Mouse (Mus musculus) CD4-positive helper T cell, adult 2 months (primary cell): ENCODE results near the gene Sgca.
A peak's percentile ranks its signal among the peaks of the same experiment; 100 is the strongest.

Experiments
- DNase-seq: peaks from one replicate; pipeline ENCODE4 v3.0.0-alpha.2; 2012; ENCODE audit warnings: low read depth, missing footprints, low spot score

Gene Sgca

DNA sequence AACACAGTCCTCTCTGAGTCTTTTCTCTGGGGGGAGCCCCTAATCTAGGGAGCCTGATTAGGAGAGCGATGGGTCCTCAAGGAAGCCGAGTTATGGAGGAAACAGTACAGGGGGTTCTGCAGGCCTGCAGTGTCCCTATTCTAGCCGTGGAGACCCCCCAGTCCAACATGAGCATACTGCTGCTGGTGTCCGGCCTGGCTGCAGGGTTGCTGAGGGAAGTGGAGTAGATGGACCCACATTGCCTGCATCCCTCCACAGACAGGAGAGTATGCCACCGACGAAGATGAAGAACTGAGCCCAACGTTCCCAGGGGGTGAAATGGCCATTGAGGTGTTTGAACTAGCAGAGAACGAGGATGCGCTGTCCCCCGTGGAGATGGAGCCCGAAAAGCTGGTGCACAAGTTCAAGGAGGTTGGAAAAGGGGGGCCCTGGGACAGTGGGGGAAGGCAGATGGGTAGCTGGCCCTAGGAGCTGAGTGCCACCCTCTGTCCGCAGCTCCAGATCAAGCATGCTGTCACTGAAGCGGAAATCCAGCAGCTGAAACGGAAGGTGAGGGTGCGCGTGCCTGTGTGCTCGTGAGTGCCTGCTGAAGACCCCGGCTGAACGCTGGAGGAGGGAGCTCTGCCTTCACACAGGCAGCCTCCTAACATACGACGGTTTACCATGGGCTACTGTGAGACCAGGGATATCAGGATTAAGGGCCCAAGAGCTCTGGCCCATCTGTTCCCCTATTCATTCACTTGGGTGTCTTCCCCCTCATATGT is 25.6 kb upstream of the Sgca start:
- DNase-seq = no peak

DNA sequence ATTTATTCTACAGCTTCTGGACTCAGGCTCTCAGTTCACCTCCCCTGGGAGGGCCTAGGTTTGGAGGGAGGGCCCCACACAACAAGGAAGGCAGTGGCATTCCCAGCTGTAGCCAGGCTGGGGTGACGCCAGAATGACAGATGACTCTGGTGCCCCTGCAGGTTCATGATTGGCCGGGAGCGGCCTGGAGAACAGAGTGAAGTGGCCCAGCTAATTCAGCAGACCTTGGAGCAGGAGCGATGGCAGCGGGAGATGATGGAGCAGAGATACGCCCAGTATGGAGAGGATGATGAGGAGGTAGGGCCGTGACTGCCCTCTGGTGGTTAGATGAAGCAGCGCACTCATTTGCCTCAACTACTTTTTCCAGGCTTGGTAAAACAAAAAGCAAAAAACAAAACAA is 24.9 kb upstream of the Sgca start:
- peak; percentile 74 for DNase-seq

DNA sequence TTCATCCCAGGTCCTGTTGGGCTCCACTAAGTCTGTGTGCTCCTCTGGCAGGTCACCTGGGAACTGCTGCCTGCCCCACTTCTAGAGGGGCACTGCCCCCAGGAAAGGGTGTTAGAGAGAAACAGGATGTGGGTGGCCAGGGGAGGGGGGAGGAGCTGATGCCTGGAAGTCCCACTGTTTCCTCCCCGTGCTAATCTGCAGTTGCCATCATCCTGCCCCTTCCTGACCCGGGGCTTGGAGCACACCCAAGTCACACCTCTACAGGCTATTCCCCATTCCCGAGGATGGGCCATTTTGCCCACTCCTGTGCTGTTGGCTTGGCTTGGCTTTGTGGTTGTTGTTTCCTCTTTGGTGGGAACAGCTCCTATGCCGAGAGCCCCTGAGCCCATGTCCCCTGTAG is 24.4 kb upstream of the Sgca start:
- peak; percentile 77 for DNase-seq

DNA sequence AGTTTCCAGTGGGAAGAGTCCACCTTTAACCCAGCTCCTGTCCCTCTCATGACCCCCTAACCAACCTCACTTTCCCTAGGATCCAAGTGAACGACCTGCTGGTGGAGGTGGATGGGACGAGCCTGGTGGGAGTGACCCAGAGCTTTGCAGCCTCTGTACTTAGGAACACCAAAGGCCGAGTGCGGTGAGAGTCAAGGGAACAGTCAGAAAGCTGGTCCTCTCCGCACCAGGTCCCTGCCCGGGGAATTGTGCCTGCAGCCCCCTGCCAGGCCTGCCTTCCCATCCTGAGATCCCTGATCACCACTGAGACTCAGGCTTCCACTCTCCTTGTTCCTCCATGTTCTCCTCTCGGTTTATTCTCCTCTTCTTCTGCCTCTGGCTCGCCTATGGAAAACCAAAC is 24.0 kb upstream of the Sgca start:
- DNase-seq = no peak

DNA sequence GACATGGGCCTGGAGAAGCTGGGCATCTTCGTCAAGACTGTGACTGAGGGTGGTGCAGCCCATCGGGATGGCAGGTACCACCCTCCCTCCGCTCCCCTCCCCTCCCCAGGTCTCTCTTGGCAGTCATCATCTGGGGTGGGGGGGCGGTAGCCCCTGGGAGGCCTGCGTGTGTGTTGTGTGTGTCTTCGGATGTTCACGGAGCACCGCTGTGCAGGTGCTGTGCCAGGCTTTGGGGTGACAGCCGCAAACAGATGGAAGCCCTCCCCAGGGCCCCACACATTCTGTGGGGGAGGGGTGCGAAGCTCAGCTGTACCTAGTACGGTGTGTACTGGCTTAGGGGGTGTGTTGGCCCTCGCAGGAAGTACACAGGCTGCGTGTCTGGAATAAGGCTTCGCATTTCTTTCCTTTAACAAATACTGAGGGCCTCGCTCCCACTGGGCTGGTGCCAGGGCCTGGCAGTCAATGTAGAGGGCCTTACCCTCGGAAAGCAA is 22.0 kb upstream of the Sgca start:
- DNase-seq = peak; percentile 76

DNA sequence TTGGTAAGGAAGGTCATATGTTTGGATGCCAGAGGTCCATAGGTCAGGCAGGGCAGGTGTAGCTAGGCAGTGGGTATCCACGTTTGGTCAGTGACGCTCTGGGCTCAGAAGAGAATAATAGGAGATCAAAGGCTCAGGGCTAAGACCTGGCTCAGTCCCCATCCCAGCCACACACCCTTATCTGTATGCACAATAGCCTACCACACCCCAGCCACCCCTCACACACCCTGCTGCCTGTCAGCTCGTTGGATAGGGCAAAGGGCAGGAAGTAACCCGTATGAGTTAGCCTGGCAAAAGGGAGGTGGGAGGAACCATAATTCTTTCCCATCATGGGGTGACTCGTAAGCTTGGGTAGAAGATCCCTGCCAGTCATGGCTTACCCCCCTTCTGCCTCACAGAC is 21.5 kb upstream of the Sgca start:
- peak; percentile 43 for DNase-seq

DNA sequence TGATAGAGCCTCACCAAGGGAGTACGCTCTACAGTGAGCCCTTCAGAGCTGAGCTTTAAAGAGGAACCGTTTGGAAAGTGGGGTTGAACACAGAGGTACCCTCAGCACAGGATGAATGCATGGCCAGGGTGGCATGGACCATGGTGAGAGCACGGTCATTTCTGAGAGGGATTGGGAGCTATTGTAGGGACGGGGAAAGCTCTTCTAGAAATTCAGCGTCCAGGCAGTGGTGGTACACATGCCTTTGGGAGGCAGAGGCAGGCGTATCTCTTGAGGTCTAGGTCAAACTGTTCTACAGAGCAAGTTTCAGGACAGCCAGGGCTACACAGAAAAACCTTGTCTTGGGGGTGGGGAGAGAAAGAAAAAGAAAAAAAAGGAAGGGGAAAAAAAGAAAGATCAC is 20.9 kb upstream of the Sgca start:
- DNase-seq = no peak

DNA sequence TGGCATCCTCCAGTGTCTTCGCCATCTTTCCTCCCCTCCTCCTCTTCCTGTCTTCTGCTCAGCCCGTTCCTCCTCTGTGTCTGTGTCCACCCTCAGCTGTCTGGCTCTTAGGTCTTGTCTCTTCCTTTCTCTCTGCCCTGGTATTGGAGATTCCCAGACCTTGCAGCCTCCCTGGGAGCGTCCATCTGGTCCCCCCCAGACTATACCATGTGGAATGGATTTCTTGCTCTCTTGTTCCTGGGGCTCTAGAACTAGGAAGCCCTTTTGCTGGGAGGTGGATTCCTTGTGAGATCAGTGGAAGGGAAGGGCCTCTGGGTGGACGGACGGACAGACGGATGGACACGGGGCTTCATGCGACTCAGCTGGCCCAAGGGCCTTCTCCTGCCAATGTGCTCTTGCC is 20.0 kb upstream of the Sgca start:
- no peak for DNase-seq

DNA sequence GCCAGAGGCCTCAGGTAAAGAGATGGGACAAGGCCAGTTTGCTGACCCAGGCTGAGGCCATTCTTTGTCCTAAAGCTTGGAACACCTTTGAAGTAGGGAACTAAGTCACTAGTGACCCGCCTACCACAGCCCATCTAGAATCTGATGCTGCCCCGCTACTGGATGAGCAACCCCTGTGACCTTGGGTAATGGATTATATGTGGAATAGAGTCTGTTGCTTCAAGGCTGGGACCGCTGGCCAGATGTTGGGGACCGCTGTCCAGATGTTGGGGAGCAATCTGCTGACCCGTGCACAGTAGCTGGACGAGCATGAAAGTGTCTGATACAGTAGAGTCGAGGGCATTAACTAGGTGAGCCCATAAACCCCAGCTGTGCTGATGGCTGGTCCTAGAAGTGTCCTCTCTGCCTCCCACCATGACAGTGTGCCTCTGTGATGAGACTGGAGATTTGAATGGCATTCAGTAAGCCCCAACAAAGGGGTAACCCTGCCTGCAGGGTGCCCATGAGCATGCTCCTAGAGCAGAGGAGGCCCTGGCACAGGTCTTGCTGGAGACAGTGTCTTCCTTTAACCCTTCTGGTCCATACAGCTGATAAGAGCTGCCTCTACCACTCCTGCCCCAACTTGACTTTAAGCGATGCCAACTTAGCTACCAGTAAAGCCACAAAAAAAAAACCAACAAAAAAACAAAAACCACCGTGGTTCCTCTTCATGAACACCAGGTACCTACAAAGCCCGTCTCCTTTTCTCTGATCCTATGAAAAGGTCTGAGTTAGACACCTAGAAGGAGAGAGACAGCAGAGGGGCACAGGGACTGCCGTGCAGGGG is 19.0 kb upstream of the Sgca start:
- DNase-seq = no peak

DNA sequence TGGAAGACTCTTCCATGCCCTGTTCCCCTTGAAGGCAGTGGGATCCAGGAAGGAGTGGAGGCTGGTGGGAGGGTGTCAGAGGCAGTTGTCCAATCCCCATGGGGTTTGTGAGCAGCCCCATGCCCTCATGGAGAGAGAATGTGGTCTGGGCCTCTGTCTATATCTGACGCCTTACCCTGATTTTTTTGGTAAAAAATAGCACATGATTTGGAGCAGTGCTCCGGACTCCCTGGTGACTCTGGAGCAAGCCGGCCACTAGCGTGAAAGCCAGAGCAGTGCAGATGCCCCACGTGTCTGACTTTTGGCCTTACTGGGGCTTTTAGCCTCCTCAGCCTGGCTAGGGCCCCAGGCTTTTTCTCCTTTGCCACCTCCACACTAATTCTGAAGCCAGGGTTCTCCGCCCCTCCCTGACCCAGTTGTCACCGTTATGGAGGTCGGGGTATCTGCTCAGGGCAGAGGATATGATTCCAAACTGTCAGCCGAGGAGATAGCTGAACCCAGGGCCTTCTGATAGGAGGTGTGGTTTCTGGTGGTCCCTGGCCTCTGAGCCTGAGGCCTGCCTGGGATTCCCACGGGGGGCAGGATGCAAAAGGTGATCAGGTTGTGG is 18.2 kb upstream of the Sgca start:
- no peak for DNase-seq

DNA sequence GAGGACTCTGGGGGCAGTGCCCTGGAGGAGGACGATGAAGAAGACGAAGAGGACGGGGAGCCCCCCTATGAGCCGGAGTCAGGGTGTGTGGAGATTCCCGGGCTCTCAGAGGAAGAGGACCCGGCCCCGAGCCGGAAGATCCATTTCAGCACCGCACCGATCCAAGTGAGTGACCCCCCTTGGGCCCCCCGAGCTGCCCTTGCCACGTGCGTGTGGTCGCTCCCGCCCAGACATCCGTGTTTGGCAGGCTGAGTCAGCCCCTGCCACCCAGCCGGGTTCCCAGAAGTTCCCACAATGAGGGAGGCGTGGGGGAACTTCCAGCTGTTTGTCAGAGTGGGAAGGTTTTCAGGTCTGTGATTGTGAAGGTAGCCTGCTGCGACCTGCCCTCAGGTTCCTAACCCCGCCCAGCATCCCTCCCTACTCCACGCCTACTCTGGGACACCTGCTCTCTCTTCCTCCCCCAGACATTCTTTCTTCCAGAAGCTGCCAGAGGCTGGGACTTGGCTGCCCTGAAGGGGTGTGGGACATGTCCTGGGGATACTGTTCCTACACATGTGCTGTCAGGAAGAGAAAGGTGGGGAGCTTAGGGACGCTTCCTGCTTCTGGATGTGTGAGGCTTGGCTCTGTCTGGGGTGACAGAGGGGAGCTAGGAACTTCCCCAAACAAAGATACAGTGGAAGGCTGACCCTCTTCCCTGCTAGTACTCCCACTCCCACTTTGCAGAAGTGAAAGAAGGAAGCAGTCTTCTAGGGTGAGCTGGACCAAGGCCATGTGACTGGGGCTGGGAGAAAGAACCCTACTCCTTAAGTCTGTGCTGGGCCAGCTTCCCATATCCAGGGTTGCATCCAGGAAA is 16.9 kb upstream of the Sgca start:
- DNase-seq = peak; percentile 60

DNA sequence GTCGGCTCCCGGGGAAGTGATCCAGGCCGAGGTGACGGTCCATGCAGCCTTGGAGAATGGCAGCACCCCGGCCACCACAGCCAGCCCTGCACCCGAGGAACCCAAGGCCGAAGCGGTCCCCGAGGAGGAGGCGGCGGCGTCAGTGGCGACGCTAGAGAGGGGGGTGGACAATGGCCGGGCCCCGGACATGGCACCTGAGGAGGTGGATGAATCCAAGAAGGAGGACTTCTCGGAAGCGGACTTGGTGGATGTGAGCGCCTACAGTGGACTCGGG is 16.3 kb upstream of the Sgca start:
- DNase-seq = no peak

DNA sequence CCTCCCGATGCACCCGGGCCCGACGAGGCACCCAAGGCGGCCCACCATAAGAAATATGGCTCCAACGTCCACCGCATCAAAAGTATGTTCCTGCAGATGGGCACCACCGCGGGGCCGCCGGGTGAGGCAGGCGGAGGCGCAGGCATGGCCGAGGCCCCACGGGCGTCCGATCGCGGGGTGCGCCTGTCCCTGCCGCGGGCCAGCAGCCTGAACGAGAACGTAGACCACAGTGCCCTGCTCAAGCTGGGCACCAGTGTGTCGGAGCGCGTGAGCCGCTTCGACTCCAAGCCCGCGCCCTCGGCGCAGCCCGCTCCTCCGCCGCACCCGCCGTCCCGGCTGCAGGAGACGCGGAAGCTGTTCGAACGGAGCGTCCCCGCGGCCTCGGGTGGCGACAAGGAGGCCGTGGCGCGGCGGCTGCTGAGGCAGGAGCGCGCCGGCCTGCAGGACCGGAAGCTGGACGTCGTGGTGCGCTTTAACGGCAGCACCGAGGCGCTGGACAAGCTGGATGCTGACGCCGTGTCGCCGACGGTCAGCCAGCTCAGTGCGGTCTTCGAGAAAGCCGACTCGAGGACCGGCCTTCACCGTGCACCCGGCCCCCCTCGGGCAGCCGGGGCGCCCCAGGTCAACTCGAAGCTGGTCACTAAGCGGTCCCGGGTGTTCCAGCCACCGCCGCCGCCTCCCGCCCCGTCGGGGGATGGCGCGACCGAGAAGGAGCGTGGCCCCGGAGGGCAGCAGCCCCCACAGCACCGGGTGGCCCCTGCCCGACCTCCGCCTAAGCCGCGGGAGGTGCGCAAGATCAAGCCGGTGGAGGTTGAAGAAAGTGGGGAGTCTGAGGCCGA is 15.7 kb upstream of the Sgca start:
- peak; percentile 63 for DNase-seq

DNA sequence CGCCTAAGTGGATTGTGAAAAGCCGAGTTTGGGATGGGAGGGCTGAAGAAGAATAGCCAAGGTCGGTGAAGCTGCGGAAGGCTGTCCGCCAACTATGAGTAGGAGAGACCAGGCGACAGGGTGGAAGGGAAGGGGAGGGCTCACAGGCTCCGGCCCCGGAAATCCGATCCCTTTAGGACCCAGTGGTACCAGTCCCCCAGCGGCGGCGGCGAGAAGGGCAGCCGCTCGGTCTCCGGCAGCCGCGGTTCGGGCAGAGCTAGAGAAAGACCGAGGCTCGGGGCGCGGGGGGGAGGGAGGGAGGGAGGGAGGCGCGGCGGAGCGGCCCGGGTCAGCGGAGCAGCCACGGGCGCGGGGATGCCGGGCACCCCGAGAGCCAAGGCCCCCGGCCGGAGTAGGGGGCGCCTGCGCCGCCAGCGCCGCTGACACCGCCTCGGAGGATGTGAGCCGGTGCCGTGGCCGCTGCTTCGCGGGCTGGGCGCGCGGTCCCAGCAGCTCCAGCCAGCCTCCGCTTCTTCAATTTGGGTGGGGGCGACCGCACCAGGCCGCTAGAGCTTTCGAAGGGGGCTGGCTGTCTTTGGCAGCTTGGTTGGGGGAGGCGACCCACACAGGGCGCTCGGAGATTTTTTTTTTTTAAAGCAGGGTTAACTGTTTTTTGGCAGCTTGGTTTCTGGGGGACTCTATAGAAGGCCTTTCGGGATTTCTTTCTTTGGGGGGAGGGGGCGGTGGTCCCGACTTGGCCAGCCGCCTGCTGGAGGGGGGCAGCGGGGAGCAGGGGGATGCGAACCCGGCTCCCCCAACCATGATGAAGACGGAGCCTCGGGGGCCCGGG is 14.8 kb upstream of the Sgca start, which contains the start of gene Ppp1r9b:
Ppp1r9b (plus strand) TSS at position 287 of the 829 bp plus-strand sequence.
- peak; percentile 91 for DNase-seq

DNA sequence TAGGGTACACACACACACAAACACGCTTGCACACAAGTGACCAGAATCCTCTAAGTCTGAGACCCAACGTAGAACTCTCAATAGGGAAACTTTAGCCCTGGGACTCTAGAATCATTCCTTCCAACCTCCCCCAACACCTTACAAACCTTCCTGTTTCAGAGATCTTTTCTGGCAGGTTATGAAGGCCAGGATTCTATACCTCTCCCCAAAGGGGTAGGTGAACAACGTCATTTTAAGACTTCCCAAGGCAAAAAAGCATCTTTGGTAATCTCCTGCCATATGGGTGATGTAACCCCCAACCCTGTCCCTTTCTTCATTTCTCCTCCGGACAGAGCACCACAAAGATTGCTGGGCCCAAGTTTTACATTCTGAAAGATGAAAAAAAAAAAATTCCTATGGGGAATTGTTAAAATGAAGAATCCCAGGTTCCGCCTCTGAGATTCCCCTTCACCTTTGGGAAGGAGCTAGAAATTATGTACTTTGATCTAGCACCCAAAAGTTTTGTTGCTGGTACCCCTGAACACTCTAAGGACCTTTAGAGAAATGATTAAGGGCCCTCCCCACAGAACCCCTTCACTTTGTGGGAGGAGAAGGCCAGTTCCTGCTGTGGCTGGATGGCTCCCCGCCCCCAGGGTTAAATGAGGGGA is 14.1 kb upstream of the Sgca start:
- DNase-seq = no peak

DNA sequence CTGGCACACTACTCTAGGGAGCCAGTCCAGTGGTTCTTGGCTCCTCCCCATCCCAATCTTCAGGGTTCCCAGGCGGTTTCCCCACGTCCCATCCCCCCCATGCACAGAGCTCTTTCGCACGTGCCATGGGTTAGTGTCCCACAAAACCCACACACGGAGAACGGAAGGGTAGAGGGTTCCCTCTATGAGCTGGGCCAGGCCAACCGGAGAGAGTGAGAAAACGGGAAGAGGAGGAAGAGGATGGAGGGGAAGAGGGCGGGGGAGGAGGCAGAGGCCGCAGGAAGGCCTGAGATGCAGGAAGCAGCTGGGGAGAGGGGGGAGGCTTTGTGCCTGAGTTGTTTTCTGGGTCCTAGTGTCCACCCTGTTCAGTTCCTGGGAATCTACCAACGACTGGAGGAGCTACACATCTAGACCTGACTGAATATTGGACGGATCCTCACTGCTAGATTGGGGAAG is 13.5 kb upstream of the Sgca start:
- DNase-seq = peak; percentile 87

DNA sequence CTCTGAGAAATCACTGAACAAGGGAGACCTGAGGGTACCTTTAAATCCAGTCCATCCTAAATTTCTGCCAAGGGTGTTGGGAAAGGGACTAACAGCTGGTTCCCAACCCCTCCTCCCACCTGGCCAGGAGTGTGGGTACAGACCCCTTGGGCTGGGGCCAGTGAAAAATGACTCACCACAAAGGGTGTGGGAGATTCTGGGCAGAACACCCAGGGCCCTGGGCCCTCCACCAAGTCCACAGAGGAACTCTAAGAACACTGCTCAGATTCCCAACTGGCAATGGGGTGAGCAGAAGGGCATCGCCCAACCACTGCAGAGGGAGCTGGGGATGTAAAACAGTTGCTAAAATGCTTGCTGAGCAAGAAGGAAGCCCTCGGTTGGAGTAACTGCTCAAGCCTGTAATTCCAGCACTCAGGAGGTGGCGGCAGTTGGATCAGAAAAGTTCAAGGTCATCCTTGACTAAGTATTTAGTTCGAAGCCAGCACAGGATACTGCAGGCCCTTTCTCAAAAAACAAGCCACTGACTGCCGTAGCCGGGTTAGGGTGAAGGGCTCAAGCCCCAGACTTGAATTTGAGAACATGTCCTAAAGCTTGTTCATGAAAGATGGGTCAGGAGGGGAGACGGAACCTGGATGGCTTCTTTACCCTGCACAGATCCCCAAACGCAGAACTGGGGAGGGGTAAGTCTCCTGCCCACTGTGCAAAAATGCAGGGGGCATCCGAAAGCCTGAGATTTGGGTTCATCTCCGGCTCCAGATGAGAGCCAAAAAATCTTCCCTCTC is 12.8 kb upstream of the Sgca start:
- DNase-seq = no peak

DNA sequence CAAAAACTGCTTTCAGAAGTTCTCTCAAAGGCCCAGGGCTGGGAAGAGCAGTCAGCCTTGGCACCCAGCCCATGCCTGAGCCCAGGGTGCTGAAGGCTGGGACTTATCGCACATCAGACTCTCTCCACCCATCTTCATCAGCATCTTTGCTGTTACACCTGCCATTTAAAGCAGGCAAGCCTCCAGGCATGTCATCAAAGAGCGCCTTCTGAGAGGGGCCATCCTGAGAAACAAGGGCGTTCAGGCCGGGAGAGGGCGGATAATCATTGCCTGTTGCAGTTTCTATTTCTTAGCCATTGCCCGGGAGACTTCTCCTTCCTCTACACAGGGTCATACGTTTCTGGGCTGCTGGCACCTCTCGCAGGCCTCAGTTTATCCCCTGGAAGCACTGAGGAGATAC is 11.7 kb upstream of the Sgca start:
- DNase-seq = no peak

DNA sequence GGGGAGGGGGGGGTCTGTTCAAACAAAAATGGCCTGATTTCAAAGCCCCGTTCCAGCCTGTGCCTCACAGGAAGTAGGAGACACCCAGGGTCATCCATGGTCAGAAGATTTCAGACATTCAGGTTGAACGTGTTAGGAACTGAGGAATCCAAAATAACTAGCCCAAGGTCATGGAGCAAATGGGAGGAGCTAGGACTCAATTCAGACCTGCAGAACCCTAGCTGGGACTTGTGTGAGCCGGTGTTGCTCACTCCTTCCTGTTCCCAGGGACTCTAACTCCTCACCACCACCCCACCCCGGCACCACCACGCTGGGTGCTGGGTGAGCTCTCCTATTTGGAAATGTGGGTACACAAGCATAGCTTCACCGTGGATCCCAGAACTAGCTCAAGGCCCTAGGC is 11.2 kb upstream of the Sgca start:
- DNase-seq = no peak
